Mouse (Mus musculus): ENCODE measurements around the gene Zfp827.

DNA sequence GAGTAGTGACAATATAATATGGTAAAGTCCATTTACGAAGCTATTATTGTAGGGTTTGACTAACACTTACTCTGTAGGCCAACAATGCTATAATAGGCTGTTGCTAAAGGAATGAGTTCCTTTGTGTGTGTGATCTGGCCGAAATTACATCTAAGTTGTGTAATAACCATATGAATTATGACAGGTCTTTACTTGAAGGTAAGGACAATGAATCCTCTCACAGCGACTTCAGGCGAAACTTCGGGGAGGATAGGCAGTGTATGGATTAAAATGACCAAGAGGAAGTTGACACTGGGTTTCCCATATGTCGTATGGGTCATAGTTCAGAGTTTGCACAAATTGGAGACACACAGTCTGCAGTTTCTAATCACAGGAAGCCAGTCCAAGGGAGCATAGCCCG is 9.3 kb downstream of the Zfp827 start:
- TF ChIP-seq CTCF (IDR thresholded peaks at IDR 0.05; ENCODE audit: extremely low read depth, insufficient read depth, low read length) (no peak), POLR2A (IDR thresholded peaks at IDR 0.05; ENCODE audit: extremely low read depth, insufficient read depth, low read length) (no peak)

Measured in cortical plate, adult 2 months (tissue).